Mouse (Mus musculus): ENCODE data around the gene Ccdc66. TPM values are rescaled to one million over a fixed set of nuclear protein-coding genes. Genes with fewer than 3 reads are reported as not detected.
A peak's percentile ranks its signal among the peaks of the same experiment; 100 is the strongest.

Gene Ccdc66
- polyA plus RNA-seq (2015; fragmentation: Nextera tagmentation; extraction: Ambion mirVana): 2.7 and 4.0 TPM in 2 replicates

GRCm38 (mm10) chr14:27507894-27508643, at the start of gene Ccdc66:
Gene Ccdc66 (minus strand): TSS chr14:27508460.
- WGBS: under 1% methylated on average over 51 of the region's 51 CpGs
- TF ChIP-seq CTCF (IDR thresholded peaks at IDR 0.05; ENCODE audit: low read depth): peak; percentile 28; the same call in 1 of the 2 replicates
- no peaks in the 10 kb centered on the region for H3K27me3 ChIP-seq (replicated peaks; ENCODE audit: control insufficient read depth, insufficient read depth, low read length)
- H3K4me3 ChIP-seq (ENCODE audit: low read depth, low read length): peak within 1 kb of the TSS; percentile 73
- H3K9me3 ChIP-seq (ENCODE audit: control insufficient read depth): no peaks in the 10 kb centered on the region
- peak within 1 kb of the TSS; percentile 73 for H3K4me2 ChIP-seq (replicated peaks; ENCODE audit: low read depth)
- H3K27ac ChIP-seq (ENCODE audit: low read depth, low read length): 0 out of 2 replicates have a peak within 1 kb of the TSS, but pooled peaks have one; percentile 12
- no peaks in the 10 kb centered on the region for H3K4me1 ChIP-seq (replicated peaks; ENCODE audit: control insufficient read depth, insufficient read depth, low read length)
- H3K36me3 ChIP-seq (ENCODE audit: control insufficient read depth, insufficient read depth): peaks cover 5% of the 10 kb centered on the region; the same call in 1 of the 2 replicates
- peak; percentile 96 for ATAC-seq
- peak within 1 kb of the TSS; percentile 60 for H3K9ac ChIP-seq (ENCODE audit: low read depth, low read length)

- no peak for ATAC-seq
- Histone ChIP-seq H3K4me1 (replicated peaks; ENCODE audit: control insufficient read depth, insufficient read depth, low read length) (no peaks in the 10 kb centered on the region), H3K4me2 (replicated peaks; ENCODE audit: low read depth) (no peak overlapping the region), H3K9ac (ENCODE audit: low read depth, low read length) (no peak overlapping the region), H3K9me3 (ENCODE audit: control insufficient read depth) (no peaks in the 10 kb centered on the region), H3K27me3 (replicated peaks; ENCODE audit: control insufficient read depth, insufficient read depth, low read length) (no peaks in the 10 kb centered on the region), H3K36me3 (ENCODE audit: control insufficient read depth, insufficient read depth) (no peaks in the 10 kb centered on the region), H3K27ac (ENCODE audit: low read depth, low read length) (no peak overlapping the region), H3K4me3 (ENCODE audit: low read depth, low read length) (no peak overlapping the region)
- WGBS: 87% methylated on average over 4 of the region's 4 CpGs
- no peak for TF ChIP-seq CTCF (IDR thresholded peaks at IDR 0.05; ENCODE audit: low read depth)
These were observed 35.7 kb upstream of the Ccdc66 start for GRCm38 (mm10) chr14:27543838-27544426.

GRCm38 (mm10) chr14:27536441-27536840, 28.2 kb upstream of the Ccdc66 start:
- WGBS: 42% methylated on average over 3 of the region's 3 CpGs
- Histone ChIP-seq H3K9me3 (ENCODE audit: control insufficient read depth) (no peaks in the 10 kb centered on the region), H3K4me1 (replicated peaks; ENCODE audit: control insufficient read depth, insufficient read depth, low read length) (0 out of 2 replicates have a peak, but pooled peaks cover 3% of the 10 kb centered on the region), H3K4me2 (replicated peaks; ENCODE audit: low read depth) (no peak overlapping the region), H3K36me3 (ENCODE audit: control insufficient read depth, insufficient read depth) (no peaks in the 10 kb centered on the region), H3K9ac (ENCODE audit: low read depth, low read length) (no peak overlapping the region), H3K27me3 (replicated peaks; ENCODE audit: control insufficient read depth, insufficient read depth, low read length) (no peaks in the 10 kb centered on the region), H3K27ac (ENCODE audit: low read depth, low read length) (no peak overlapping the region), H3K4me3 (ENCODE audit: low read depth, low read length) (no peak overlapping the region)
- no peak for TF ChIP-seq CTCF (IDR thresholded peaks at IDR 0.05; ENCODE audit: low read depth)
- peak; percentile 81 for ATAC-seq

GRCm38 (mm10) chr14:27524541-27524940, 16.3 kb upstream of the Ccdc66 start:
- Histone ChIP-seq H3K4me3 (ENCODE audit: low read depth, low read length) (no peak overlapping the region), H3K27me3 (replicated peaks; ENCODE audit: control insufficient read depth, insufficient read depth, low read length) (no peaks in the 10 kb centered on the region), H3K9ac (ENCODE audit: low read depth, low read length) (no peak overlapping the region), H3K9me3 (ENCODE audit: control insufficient read depth) (no peaks in the 10 kb centered on the region), H3K4me1 (replicated peaks; ENCODE audit: control insufficient read depth, insufficient read depth, low read length) (no peaks in the 10 kb centered on the region; the same call in 1 of the 2 replicates), H3K36me3 (ENCODE audit: control insufficient read depth, insufficient read depth) (no peaks in the 10 kb centered on the region), H3K27ac (ENCODE audit: low read depth, low read length) (no peak overlapping the region), H3K4me2 (replicated peaks; ENCODE audit: low read depth) (no peak overlapping the region)
- no peak for TF ChIP-seq CTCF (IDR thresholded peaks at IDR 0.05; ENCODE audit: low read depth)
- no peak for ATAC-seq

- H3K9ac ChIP-seq (ENCODE audit: low read depth, low read length): peak overlapping the region; percentile 60
- H3K9me3 ChIP-seq (ENCODE audit: control insufficient read depth): no peaks in the 10 kb centered on the region
- no peaks in the 10 kb centered on the region for H3K4me1 ChIP-seq (replicated peaks; ENCODE audit: control insufficient read depth, insufficient read depth, low read length)
- H3K36me3 ChIP-seq (ENCODE audit: control insufficient read depth, insufficient read depth): peaks cover 5% of the 10 kb centered on the region; the same call in 1 of the 2 replicates
- WGBS: 25% methylated on average over 15 of the region's 15 CpGs
- ATAC-seq: peak; percentile 72
- no peak for TF ChIP-seq CTCF (IDR thresholded peaks at IDR 0.05; ENCODE audit: low read depth)
- H3K4me2 ChIP-seq (replicated peaks; ENCODE audit: low read depth): peak overlapping the region; percentile 73
- no peak overlapping the region for H3K27ac ChIP-seq (ENCODE audit: low read depth, low read length)
- H3K27me3 ChIP-seq (replicated peaks; ENCODE audit: control insufficient read depth, insufficient read depth, low read length): no peaks in the 10 kb centered on the region
- H3K4me3 ChIP-seq (ENCODE audit: low read depth, low read length): peak overlapping the region; percentile 73
These were observed 513 bp upstream of the Ccdc66 start for GRCm38 (mm10) chr14:27508644-27509301.

- H3K4me1 ChIP-seq (replicated peaks; ENCODE audit: control insufficient read depth, insufficient read depth, low read length): no peaks in the 10 kb centered on the region
- WGBS: 70% methylated on average over 4 of the region's 4 CpGs
- peaks cover 10% of the 10 kb centered on the region; the same call in 1 of the 2 replicates for H3K36me3 ChIP-seq (ENCODE audit: control insufficient read depth, insufficient read depth)
- H3K27me3 ChIP-seq (replicated peaks; ENCODE audit: control insufficient read depth, insufficient read depth, low read length): no peaks in the 10 kb centered on the region
- no peak overlapping the region for H3K9ac ChIP-seq (ENCODE audit: low read depth, low read length)
- H3K27ac ChIP-seq (ENCODE audit: low read depth, low read length): no peak overlapping the region
- H3K4me3 ChIP-seq (ENCODE audit: low read depth, low read length): no peak overlapping the region
- no peak for TF ChIP-seq CTCF (IDR thresholded peaks at IDR 0.05; ENCODE audit: low read depth)
- no peak for ATAC-seq
- no peaks in the 10 kb centered on the region for H3K9me3 ChIP-seq (ENCODE audit: control insufficient read depth)
- no peak overlapping the region for H3K4me2 ChIP-seq (replicated peaks; ENCODE audit: low read depth)
These were observed 7.2 kb downstream of the Ccdc66 start for GRCm38 (mm10) chr14:27501096-27501495.

Data from intestine, postnatal 0 days (tissue).